Mouse (Mus musculus) testis, postnatal 10 days (tissue): ENCODE data around the gene Plvap.
"Not testable (repeated sequence)": the region's sequence is repeated elsewhere in the genome, so short reads cannot be mapped to it uniquely, and the experiment has no call there.

Experiments
- DNase-seq: peaks from one replicate; pipeline ENCODE4 v3.0.0; 2021; ENCODE audit warnings: low spot score

Gene Plvap

GRCm38 (mm10) chr8:71511644-71512043 lies at the start of gene Plvap:
TSS of gene Plvap (minus strand) at chr8:71511752.
- no peak for DNase-seq

DNA sequence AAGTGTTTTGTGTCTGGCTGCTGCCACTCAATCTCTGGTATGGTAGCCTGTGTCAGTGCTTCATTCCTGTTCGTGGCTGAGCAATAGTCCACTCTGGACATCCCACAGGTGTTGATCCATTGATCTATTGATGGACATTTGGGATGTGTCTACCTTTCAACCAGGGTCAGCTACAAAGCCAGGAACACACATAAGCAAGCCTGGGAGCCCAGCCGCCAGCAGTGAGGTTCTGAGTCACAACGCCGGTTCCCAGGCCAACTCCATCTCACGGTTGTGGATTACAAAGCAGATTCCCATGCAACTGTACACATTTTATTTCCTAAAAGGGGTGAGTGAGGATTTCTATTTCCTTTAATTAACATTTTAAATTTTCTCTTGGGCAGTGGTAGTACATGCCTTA lies 49.2 kb upstream of the Plvap start:
- DNase-seq: no peak

- no peak for DNase-seq
Measured at GRCm38 (mm10) chr8:71560071-71560470, 48.5 kb upstream of the Plvap start.

GRCm38 (mm10) chr8:71558958-71559690 lies 47.6 kb upstream of the Plvap start:
- peak; percentile 89 for DNase-seq

DNA sequence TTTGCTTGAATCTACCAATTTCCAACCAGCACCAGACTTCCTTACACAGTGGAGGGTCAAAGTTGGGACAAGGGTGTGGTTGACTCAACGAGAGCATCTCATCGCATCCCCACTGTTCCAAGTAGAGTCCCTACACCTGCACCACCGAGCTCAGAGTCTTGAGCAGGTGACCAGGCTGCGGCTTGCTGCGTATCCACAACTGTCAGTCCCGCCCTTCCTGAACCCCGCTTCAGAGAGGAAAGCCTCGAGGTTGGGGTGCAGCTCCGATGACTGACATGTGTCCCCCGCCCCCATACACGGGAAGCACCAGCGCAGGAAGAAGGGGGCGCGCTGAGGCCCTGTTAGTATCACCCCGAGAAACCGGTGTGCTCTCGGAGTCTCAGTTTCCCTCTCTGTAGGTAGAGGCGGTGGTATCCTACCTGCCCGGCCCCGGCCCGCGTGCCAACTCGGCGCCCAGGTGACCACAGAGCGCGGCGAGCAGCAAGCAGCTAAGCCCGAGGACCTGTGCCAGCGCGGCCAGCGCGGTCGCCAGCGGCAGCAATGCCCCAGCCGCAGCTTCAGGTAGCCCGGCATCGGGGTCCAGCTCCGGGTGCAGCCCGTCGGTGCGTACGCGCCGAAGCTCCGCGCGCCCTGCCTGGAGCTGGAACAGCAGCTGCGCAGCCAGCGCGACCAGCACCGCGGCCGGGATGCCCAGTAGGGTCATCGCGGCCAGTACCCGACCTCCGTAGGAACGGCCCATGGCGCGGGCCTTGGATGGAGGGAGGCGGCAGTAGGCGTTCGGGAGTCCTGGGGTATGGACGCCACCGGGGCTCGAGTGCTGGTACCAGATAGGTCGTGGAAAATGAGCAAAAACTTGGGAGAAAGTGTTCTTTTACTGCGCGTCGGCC lies 46.8 kb upstream of the Plvap start, which contains the start of gene Tmem221:
Gene Tmem221 (minus strand): TSS at position 801 of the 887 bp plus-strand sequence.
- DNase-seq: no peak

DNA sequence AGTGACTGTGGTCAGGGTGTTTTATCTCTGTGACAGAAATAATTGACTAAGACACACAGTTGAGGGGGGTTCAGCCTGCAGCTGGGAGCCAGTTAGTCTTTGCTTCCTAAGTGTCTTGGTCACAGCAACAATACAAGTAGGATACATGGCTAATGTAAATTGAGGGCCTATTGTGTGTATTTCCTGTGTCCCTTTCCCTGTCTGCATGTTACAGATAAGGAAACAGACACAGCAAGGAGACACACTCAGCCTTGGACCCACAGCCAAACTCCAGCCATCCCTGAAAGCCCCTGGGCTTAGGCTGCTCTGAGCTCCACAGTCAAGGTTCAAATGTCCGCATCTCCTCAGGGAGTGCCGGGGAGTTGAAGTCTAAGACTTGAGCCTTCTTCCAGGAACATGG lies 43.1 kb upstream of the Plvap start:
- no peak for DNase-seq

DNA sequence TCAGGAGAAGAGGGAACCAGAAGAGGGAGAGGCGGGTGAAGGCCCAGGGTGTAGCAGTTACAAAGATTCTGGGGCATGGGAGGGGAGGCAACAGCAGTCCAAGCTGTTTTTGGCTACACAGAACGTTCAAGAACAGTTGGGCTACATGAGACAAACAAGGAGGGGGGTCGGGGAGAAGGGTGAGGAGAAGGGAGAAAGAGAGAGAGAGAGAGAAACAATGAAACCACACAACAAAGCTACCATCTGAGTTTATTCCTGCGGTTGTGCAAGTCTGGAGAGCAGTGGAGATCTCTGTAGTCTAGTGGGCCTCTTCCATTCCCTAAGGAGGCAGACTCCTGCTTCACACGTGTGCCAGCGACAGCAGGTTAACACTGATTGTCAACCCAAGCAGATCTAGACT lies 42.4 kb upstream of the Plvap start:
- DNase-seq: no peak

DNA sequence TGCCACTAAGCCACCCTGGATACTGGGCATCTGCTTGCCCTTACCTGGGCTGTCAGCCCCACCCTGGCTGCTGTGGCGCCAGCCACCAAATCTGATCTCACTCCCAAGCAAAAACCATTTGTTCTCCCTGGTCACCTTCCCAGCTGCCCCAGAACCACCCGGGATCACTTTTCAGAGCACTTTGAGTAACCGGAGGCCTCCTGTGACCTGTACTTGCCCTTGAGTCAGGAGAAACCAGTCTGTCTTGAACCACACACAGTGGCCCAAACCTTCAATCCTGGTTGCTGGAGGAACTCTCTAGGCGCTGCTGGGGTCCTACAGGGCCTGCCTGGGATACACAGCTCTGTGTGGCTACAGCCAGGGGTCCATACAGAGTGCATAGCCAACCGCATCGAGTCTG lies 41.2 kb upstream of the Plvap start:
- DNase-seq: no peak

GRCm38 (mm10) chr8:71550754-71551153 lies 39.2 kb upstream of the Plvap start:
- DNase-seq: no peak

- no peak for DNase-seq
Measured at GRCm38 (mm10) chr8:71547590-71547989, 36.0 kb upstream of the Plvap start.

- no peak for DNase-seq
Measured at GRCm38 (mm10) chr8:71545053-71545452, 33.5 kb upstream of the Plvap start.

GRCm38 (mm10) chr8:71543755-71544154 lies 32.2 kb upstream of the Plvap start:
- DNase-seq: no peak

DNA sequence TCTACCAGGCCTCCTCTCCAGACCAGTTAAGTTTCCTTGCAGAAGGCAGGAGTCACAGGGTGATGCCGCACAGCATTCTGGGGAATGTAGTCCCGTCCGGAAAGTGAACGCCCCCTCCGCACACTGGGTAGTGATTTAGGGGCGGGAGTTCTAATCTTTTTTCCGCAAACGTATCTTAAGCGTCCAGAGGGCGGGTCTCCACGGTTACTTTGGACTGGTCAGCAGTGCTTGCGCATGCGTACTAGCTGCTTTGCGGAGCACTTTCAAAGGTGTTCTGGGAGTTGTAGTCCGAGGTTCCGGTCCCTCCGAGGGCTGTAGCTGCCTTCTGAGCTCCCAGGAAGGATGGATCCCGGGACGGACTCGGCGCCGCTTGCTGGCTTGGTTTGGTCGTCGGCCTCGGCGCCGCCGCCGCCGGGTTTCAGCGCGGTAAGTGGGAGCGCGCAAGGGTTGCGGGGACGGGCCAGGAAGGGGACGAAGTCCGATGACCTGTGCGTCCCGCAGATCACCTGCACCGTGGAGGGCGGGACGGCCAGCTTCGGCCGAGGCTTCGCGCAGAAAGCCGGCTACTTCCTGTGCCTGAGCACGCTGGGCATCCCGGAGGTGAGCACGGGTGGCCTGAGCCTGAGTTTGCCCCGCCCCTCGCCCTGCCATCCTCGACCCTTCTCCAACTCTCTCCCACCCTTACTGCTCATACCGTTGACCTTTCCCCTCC lies 31.2 kb upstream of the Plvap start, which contains the start of gene Mvb12a:
Gene Mvb12a (plus strand): TSS at position 291 of the 712 bp plus-strand sequence.
- DNase-seq: peak; percentile 95

DNA sequence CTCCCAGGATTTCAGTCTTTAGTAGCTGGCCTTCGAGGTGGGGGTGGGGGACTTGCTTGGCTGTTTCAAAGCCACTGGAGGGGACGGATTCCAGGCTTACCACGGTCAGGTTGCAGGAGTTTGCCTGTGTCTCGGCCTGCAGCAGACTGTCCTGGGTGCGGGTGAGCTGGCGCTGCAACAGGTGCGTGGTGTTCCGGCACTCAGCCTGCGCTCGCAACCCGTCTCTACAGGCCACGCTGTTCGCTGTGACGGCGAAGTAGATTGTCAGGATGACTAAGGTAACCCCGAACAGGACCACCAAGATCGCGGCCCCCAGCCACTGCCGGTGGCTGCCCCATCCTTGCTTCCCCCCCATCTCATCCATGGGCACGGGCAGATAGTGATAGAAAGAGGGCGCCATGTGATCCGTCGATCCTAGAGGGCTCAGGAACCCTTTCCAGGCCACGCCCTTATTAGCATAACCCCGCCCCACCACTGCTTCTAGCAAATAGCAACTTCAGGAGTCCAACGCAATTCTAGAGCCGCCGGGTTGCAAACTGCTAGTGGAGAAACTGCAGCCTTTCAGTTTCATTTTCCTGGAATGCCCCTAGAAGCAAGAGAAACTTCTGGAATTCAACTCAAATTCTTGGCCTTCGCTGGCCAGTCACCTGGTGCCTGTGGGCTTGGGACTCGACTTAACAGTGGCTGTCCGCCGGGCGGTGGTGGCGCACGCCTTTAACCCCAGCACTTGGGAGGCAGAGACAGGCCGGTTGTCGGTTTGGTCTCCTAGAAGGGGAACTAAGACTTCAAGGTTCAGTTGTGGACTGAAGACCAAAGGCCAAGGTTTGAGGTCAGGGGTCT lies 25.7 kb upstream of the Plvap start, which contains the start of gene Bst2:
Gene Bst2 (minus strand): TSS at position 429 of the 840 bp plus-strand sequence.
- DNase-seq: peak; percentile 92

DNA sequence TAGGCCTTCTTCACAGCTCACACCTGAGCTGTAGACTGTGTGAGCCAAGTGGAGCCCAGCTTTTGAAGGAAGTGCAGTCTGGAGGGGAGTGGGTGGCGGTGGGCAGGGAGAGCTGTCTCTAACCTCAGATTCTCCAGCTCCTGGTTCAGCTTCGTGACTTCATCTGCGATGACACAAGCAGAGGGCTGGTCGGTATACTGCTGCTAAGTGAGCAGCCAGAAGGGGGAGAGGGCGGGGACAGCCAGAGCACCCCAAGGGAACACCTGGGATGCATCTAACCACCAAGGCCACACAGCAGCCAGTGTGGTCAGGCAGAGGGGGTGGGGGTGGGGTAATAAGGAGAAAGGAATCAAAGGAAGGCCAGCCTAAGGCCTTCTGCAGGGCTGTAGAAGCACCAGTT lies 24.1 kb upstream of the Plvap start:
- no peak for DNase-seq

DNA sequence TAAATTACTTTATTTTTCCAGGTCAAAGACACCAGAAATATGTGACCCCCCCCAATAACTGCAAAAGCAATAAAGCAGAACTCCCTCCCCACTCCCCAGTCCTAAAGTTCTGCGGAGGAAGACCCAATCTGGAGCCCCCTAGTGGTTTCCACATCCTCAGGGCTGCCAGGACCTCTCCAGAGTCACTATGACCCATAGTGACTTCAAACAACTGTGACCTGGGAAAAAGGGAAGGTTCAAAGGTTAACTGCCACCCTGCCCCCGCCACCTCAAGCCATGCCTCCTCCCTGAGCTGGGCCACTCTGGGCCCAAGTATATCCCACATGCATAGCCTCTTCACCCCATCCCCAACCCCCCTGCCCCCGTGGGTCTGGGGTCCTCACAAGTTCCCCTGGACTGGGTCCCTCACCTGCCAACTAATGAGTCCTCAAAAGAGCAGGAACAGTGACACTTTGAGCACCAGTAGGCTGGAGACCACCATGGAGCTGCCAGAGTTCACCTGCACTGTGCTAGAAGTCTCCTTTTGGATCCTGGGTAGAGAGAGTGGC lies 22.8 kb upstream of the Plvap start:
- DNase-seq: no peak

DNA sequence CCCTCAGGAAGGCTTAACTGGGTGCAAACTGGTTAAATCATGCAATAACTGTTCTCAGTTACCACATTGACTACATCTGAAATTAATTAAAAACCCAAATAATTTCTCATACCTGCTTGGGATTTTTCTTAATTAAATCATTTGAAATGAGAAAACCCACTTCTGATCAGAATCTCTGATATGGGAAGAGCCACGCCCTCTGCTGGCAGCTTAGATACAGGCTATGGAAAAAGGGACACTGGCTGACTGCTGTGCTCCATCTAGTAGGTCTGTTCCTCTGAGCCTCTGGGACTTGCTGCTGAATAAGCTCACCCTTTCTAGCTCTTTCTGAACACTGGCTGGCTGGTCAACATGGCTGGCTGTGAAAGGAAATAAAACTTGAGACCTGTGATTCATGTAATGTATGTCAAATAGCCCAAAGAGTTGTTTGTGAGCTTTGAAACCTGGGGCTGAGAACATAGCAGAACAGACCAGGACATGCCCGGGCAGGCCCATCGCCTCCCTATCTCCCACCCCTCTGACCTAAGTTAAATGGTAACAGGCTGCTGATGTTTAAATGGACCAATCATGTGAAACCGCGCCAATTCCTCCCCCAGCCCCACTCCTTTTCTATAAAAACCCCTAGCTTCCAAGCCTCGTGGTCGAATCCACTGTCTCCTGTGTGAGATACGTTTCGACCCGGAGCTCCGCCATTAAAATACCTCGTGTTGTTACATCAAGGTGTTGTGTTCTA lies 19.3 kb upstream of the Plvap start:
- not testable (repeated sequence) for DNase-seq

DNA sequence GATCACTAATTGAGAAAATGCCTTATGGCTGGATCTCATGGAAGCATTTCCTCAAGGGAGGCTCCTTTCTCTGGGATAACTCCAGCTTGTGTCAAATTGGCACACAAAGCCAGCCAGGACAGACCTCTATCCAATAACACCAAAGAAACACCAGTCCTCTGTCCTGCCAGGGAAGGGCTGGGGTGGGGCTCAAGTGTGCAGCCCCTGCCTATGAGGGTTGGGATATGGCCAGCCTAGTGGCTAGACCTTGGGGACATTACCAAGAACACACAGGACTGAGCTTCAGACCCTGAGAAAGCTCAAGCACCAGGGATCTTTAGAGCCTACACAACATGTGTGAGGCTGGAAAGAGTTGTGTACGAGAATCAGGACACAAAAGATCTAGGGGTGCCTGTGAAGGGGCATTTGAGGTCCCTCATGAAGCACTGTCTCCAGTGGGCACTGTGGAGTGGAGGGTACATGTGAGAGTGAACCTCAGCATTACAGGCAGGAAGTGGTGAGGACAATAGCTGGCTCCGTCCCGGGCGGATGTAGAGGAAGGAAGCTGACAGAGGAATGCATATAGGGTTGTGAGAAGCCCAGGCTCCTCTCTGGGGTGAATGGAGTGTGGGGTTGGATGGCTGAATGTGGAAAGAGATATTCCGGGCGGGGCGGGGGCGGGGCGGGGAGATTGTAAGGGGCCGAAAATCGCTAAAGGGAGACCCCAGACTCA lies 17.0 kb upstream of the Plvap start:
- no peak for DNase-seq

GRCm38 (mm10) chr8:71527162-71527870 lies 15.8 kb upstream of the Plvap start:
- no peak for DNase-seq
